Mouse (Mus musculus) heart, embryonic 16.5 days (tissue): ENCODE measurements around the gene Nudt4. TPM values are rescaled to one million over a fixed set of nuclear protein-coding genes. Genes with fewer than 3 reads are reported as not detected.
"Not testable (repeated sequence)": the region's sequence is repeated elsewhere in the genome, so short reads cannot be mapped to it uniquely, and the experiment has no call there.

Experiments used
- ATAC-seq: fragments of 200-750 bp; cut with Nextera tagmentation; replicated peaks from 2 replicates; pipeline ENCODE4 v1.8.0; 2017; ENCODE audit warnings: moderate number of reproducible peaks; ENCODE audit not compliant: insufficient read depth, low FRiP score; ENCODE audit errors: extremely low read depth
- H3K27ac ChIP-seq: fragments of 300-500 bp; sonication (generic); 2 replicates; pipeline ENCODE4 v1.5.1; 2014; ENCODE audit warnings: mild to moderate bottlenecking, low read length, control low read depth, moderate library complexity
- H3K27me3 ChIP-seq: fragments of 300-500 bp; sonication (generic); 2 replicates; pipeline ENCODE4 v1.6.1; 2014; ENCODE audit warnings: low read length, mixed read lengths; ENCODE audit not compliant: control insufficient read depth, insufficient read depth
- H3K36me3 ChIP-seq: fragments of 300-500 bp; sonication (generic); 2 replicates; pipeline ENCODE4 v1.6.1; 2014; ENCODE audit not compliant: control insufficient read depth, insufficient read depth
- H3K4me1 ChIP-seq: fragments of 300-500 bp; sonication (generic); 2 replicates; pipeline ENCODE4 v1.6.1; 2014; ENCODE audit warnings: low read length, mixed read lengths; ENCODE audit not compliant: control insufficient read depth, insufficient read depth
- H3K4me2 ChIP-seq: fragments of 300-500 bp; sonication (generic); 2 replicates; pipeline ENCODE4 v1.6.1; 2014; ENCODE audit warnings: low read depth, mild to moderate bottlenecking, control low read depth, low read length
- H3K4me3 ChIP-seq: fragments of 300-500 bp; sonication (generic); 2 replicates; pipeline ENCODE4 v1.5.1; 2014; ENCODE audit warnings: mild to moderate bottlenecking, control low read depth, low read length
- H3K9ac ChIP-seq: fragments of 300-500 bp; sonication (generic); 2 replicates; pipeline ENCODE4 v1.6.1; 2014; ENCODE audit warnings: low read length, control low read depth
- H3K9me3 ChIP-seq: fragments of 300-500 bp; sonication (generic); replicated peaks from 2 replicates; pipeline ENCODE4 v1.6.1; 2016; ENCODE audit warnings: low read length; ENCODE audit not compliant: control insufficient read depth
- WGBS: fragments of 180-500 bp; shearing (Covaris S2); extraction: QIAGEN DNeasy Blood & Tissue Kit; methylation state at CpG from one replicate; pipeline ENCODE4 v1.1.7; 2014; 5-methylcytosine and 5-hydroxymethylcytosine counted together
- polyA plus RNA-seq: library from polyadenylated mRNA; unstranded; fragments of >200 nt; fragmentation: Nextera tagmentation; extraction: Ambion mirVana; gene quantifications from 2 replicates; pipeline ENCODE4 v1.2.1, GENCODE M21; 2015

The Nudt4 gene
- polyA plus RNA-seq, 1 experiment from 2014 or later, result 83.7 TPM

GRCm38 (mm10) chr10:95561616-95562015 lies 2.3 kb downstream of the Nudt4 start:
- Histone ChIP-seq H3K4me2 (peak overlapping the region; percentile 76), H3K36me3 (peaks cover 3% of the 10 kb centered on the region; the same call in 1 of the 2 replicates), H3K4me3 (peak overlapping the region; percentile 94), H3K9ac (peak overlapping the region; percentile 98), H3K27me3 (no peaks in the 10 kb centered on the region), H3K27ac (peak overlapping the region; percentile 25; the same call in 1 of the 2 replicates), H3K4me1 (peaks cover 31% of the 10 kb centered on the region), H3K9me3 (no peaks in the 10 kb centered on the region)
- ATAC-seq, result no peak
- WGBS, result 42% methylated on average over 7 of the region's 7 CpGs

- WGBS, result 69% methylated on average over 9 of the region's 9 CpGs
- Histone ChIP-seq H3K27ac (peak overlapping the region; percentile 20; the same call in 1 of the 2 replicates), H3K9ac (no peak overlapping the region)
Measured at GRCm38 (mm10) chr10:95560394-95560983, 3.5 kb downstream of the Nudt4 start.

GRCm38 (mm10) chr10:95559426-95559825 lies 4.5 kb downstream of the Nudt4 start:
- H3K27me3 ChIP-seq, result no peaks in the 10 kb centered on the region
- H3K4me3 ChIP-seq, result no peak overlapping the region; the same call in 1 of the 2 replicates
- peak overlapping the region; percentile 18; the same call in 1 of the 2 replicates for H3K9ac ChIP-seq
- H3K36me3 ChIP-seq, result peaks cover 3% of the 10 kb centered on the region; the same call in 1 of the 2 replicates
- H3K4me1 ChIP-seq, result peaks cover 35% of the 10 kb centered on the region
- H3K4me2 ChIP-seq, result peak overlapping the region; percentile 29; the same call in 1 of the 2 replicates
- H3K27ac ChIP-seq, result no peak overlapping the region
- WGBS, result 67% methylated on average over 7 of the region's 7 CpGs
- H3K9me3 ChIP-seq, result no peaks in the 10 kb centered on the region
- ATAC-seq, result no peak

More at GRCm38 (mm10) chr10:95560394-95560983, 3.5 kb downstream of the Nudt4 start:
- Histone ChIP-seq H3K9me3 (no peaks in the 10 kb centered on the region), H3K4me1 (peaks cover 42% of the 10 kb centered on the region), H3K4me2 (peak overlapping the region; percentile 29), H3K4me3 (no peak overlapping the region), H3K27me3 (no peaks in the 10 kb centered on the region), H3K36me3 (peaks cover 3% of the 10 kb centered on the region; the same call in 1 of the 2 replicates)
- ATAC-seq, result no peak

GRCm38 (mm10) chr10:95557337-95557828 lies 6.6 kb downstream of the Nudt4 start:
- peaks cover 3% of the 10 kb centered on the region; the same call in 1 of the 2 replicates for H3K36me3 ChIP-seq
- no peak overlapping the region for H3K4me2 ChIP-seq
- ATAC-seq, result no peak
- no peaks in the 10 kb centered on the region for H3K9me3 ChIP-seq
- H3K4me3 ChIP-seq, result no peak overlapping the region
- no peaks in the 10 kb centered on the region for H3K27me3 ChIP-seq
- no peak overlapping the region for H3K9ac ChIP-seq
- WGBS, result 88% methylated on average over 5 of the region's 5 CpGs
- no peak overlapping the region for H3K27ac ChIP-seq
- H3K4me1 ChIP-seq, result peaks cover 42% of the 10 kb centered on the region

- no peak overlapping the region for H3K9ac ChIP-seq
- H3K9me3 ChIP-seq, result no peaks in the 10 kb centered on the region
- peaks cover 37% of the 10 kb centered on the region for H3K4me1 ChIP-seq
- H3K27me3 ChIP-seq, result no peaks in the 10 kb centered on the region
- 80% methylated on average over 11 of the region's 11 CpGs for WGBS
- ATAC-seq, result no peak
- no peak overlapping the region for H3K27ac ChIP-seq
- no peak overlapping the region for H3K4me3 ChIP-seq
- H3K4me2 ChIP-seq, result no peak overlapping the region
- peaks cover 9% of the 10 kb centered on the region for H3K36me3 ChIP-seq
Measured at GRCm38 (mm10) chr10:95555866-95556265, 8.1 kb downstream of the Nudt4 start.

GRCm38 (mm10) chr10:95552326-95552725 lies 11.6 kb downstream of the Nudt4 start:
- H3K4me1 ChIP-seq, result peaks cover 23% of the 10 kb centered on the region
- no peak overlapping the region for H3K9ac ChIP-seq
- H3K9me3 ChIP-seq, result no peaks in the 10 kb centered on the region
- no peak overlapping the region for H3K4me2 ChIP-seq
- no peaks in the 10 kb centered on the region for H3K27me3 ChIP-seq
- H3K27ac ChIP-seq, result no peak overlapping the region
- no peak for ATAC-seq
- H3K36me3 ChIP-seq, result peaks cover 26% of the 10 kb centered on the region
- 66% methylated on average over 3 of the region's 3 CpGs for WGBS
- H3K4me3 ChIP-seq, result no peak overlapping the region

GRCm38 (mm10) chr10:95551752-95552151 lies 12.2 kb downstream of the Nudt4 start:
- no peak for ATAC-seq
- Histone ChIP-seq H3K27me3 (no peaks in the 10 kb centered on the region), H3K9ac (no peak overlapping the region), H3K36me3 (peaks cover 26% of the 10 kb centered on the region), H3K9me3 (no peaks in the 10 kb centered on the region), H3K4me1 (peaks cover 23% of the 10 kb centered on the region), H3K27ac (no peak overlapping the region), H3K4me2 (no peak overlapping the region), H3K4me3 (no peak overlapping the region)

GRCm38 (mm10) chr10:95550506-95550905 lies 13.4 kb downstream of the Nudt4 start:
- no peak overlapping the region for H3K4me2 ChIP-seq
- H3K36me3 ChIP-seq, result peaks cover 35% of the 10 kb centered on the region

GRCm38 (mm10) chr10:95549080-95549479 lies 14.9 kb downstream of the Nudt4 start:
- H3K9me3 ChIP-seq, H3K4me3 ChIP-seq, H3K27me3 ChIP-seq, ATAC-seq, H3K27ac ChIP-seq, H3K9ac ChIP-seq, H3K4me2 ChIP-seq: not testable (repeated sequence)
- 68% methylated on average over 5 of the region's 5 CpGs for WGBS
- H3K36me3 ChIP-seq, result peaks cover 39% of the 10 kb centered on the region
- peaks cover 12% of the 10 kb centered on the region for H3K4me1 ChIP-seq

More at GRCm38 (mm10) chr10:95550506-95550905, 13.4 kb downstream of the Nudt4 start:
- Histone ChIP-seq H3K4me3 (no peak overlapping the region), H3K9ac (no peak overlapping the region), H3K27ac (no peak overlapping the region; the same call in 1 of the 2 replicates), H3K9me3 (no peaks in the 10 kb centered on the region), H3K4me1 (peaks cover 12% of the 10 kb centered on the region), H3K27me3 (no peaks in the 10 kb centered on the region)
- no peak for ATAC-seq
- WGBS, result 70% methylated on average over 1 of the region's 1 CpGs
